Mouse (Mus musculus): ENCODE measurements around the gene Gm47289. TPM values are rescaled to one million over a fixed set of nuclear protein-coding genes. Genes with fewer than 3 reads are reported as not detected.
A peak's percentile ranks its signal among the peaks of the same experiment; 100 is the strongest.

Gm47289 gene
- polyA plus RNA-seq (2014; fragmentation: Nextera tagmentation; extraction: Ambion mirVana) = not detected in 2 replicates

- Histone ChIP-seq H3K4me2 (replicated peaks; ENCODE audit: low read depth, low read length) (no peak within 1 kb of the TSS), H3K27ac (ENCODE audit: low read depth, low read length) (no peak within 1 kb of the TSS), H3K4me3 (ENCODE audit: low read length) (no peak within 1 kb of the TSS), H3K9ac (ENCODE audit: low read depth, low read length) (no peak within 1 kb of the TSS), H3K9me3 (ENCODE audit: control insufficient read depth, low read length) (no peaks in the 10 kb centered on the region), H3K27me3 (ENCODE audit: control insufficient read depth, insufficient read depth, low read length) (no peaks in the 10 kb centered on the region), H3K36me3 (ENCODE audit: control insufficient read depth, insufficient read depth, low read length) (no peaks in the 10 kb centered on the region), H3K4me1 (ENCODE audit: control insufficient read depth, insufficient read depth, low read length) (no peaks in the 10 kb centered on the region)
- ATAC-seq (ENCODE audit: low FRiP score, low TSS enrichment) = no peak
- 48% methylated on average over 4 of the region's 4 CpGs for WGBS
Measured at GRCm38 (mm10) chr9:119158861-119159260, at the start of gene Gm47289. Gene Gm47289, plus strand, starts transcription at chr9:119159161.

GRCm38 (mm10) chr9:119109685-119110353 is 49.1 kb upstream of the Gm47289 start:
- Histone ChIP-seq H3K9ac (ENCODE audit: low read depth, low read length) (no peak overlapping the region), H3K27ac (ENCODE audit: low read depth, low read length) (no peak overlapping the region), H3K9me3 (ENCODE audit: control insufficient read depth, low read length) (no peaks in the 10 kb centered on the region), H3K4me3 (ENCODE audit: low read length) (no peak overlapping the region), H3K36me3 (ENCODE audit: control insufficient read depth, insufficient read depth, low read length) (no peaks in the 10 kb centered on the region), H3K4me1 (ENCODE audit: control insufficient read depth, insufficient read depth, low read length) (no peaks in the 10 kb centered on the region), H3K27me3 (ENCODE audit: control insufficient read depth, insufficient read depth, low read length) (no peaks in the 10 kb centered on the region), H3K4me2 (replicated peaks; ENCODE audit: low read depth, low read length) (no peak overlapping the region)
- WGBS = 70% methylated on average over 12 of the region's 12 CpGs
- no peak for ATAC-seq (ENCODE audit: low FRiP score, low TSS enrichment)

- H3K27me3 ChIP-seq (ENCODE audit: control insufficient read depth, insufficient read depth, low read length) = no peaks in the 10 kb centered on the region
- H3K4me2 ChIP-seq (replicated peaks; ENCODE audit: low read depth, low read length) = no peak overlapping the region
- ATAC-seq (ENCODE audit: low FRiP score, low TSS enrichment) = 0 out of 2 replicates have a peak, but pooled peaks have one; percentile 11
- no peak overlapping the region for H3K4me3 ChIP-seq (ENCODE audit: low read length)
- no peaks in the 10 kb centered on the region for H3K36me3 ChIP-seq (ENCODE audit: control insufficient read depth, insufficient read depth, low read length)
- no peaks in the 10 kb centered on the region for H3K4me1 ChIP-seq (ENCODE audit: control insufficient read depth, insufficient read depth, low read length)
- WGBS = 43% methylated on average over 3 of the region's 3 CpGs
- peak overlapping the region; percentile 32; the same call in 1 of the 2 replicates for H3K27ac ChIP-seq (ENCODE audit: low read depth, low read length)
- H3K9me3 ChIP-seq (ENCODE audit: control insufficient read depth, low read length) = no peaks in the 10 kb centered on the region
- H3K9ac ChIP-seq (ENCODE audit: low read depth, low read length) = no peak overlapping the region
Measured at GRCm38 (mm10) chr9:119110640-119111039, 48.3 kb upstream of the Gm47289 start.

DNA sequence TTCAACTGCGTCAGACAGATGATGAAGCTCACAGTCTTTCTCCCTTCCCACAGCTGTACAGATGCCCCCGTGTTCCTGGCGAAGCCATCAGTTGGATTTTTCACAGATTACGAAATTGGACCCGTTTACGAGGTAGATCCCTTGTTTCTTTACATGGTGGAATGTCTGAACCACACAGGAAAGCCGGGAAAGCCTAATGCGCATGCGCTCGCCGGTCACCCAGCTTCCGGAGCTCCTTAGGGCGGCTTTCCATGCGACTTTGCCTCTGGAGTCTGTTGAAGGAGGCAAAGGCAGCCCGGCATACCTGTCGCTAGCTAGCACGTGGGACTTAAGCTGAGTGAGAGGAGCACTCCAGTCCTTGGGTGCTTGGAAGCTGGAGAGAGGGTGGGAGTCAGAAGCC is 44.0 kb upstream of the Gm47289 start:
- ATAC-seq (ENCODE audit: low FRiP score, low TSS enrichment) = no peak
- peaks cover 5% of the 10 kb centered on the region; the same call in 1 of the 2 replicates for H3K4me1 ChIP-seq (ENCODE audit: control insufficient read depth, insufficient read depth, low read length)
- no peak overlapping the region for H3K4me3 ChIP-seq (ENCODE audit: low read length)
- no peak overlapping the region for H3K4me2 ChIP-seq (replicated peaks; ENCODE audit: low read depth, low read length)
- no peaks in the 10 kb centered on the region for H3K9me3 ChIP-seq (ENCODE audit: control insufficient read depth, low read length)
- no peak overlapping the region for H3K27ac ChIP-seq (ENCODE audit: low read depth, low read length)
- no peaks in the 10 kb centered on the region for H3K36me3 ChIP-seq (ENCODE audit: control insufficient read depth, insufficient read depth, low read length)
- 86% methylated on average over 17 of the region's 17 CpGs for WGBS
- no peak overlapping the region for H3K9ac ChIP-seq (ENCODE audit: low read depth, low read length)
- H3K27me3 ChIP-seq (ENCODE audit: control insufficient read depth, insufficient read depth, low read length) = no peaks in the 10 kb centered on the region

GRCm38 (mm10) chr9:119119409-119120167 is 39.4 kb upstream of the Gm47289 start:
- H3K36me3 ChIP-seq (ENCODE audit: control insufficient read depth, insufficient read depth, low read length) = no peaks in the 10 kb centered on the region
- no peaks in the 10 kb centered on the region for H3K27me3 ChIP-seq (ENCODE audit: control insufficient read depth, insufficient read depth, low read length)
- no peaks in the 10 kb centered on the region for H3K9me3 ChIP-seq (ENCODE audit: control insufficient read depth, low read length)
- 68% methylated on average over 19 of the region's 19 CpGs for WGBS
- H3K9ac ChIP-seq (ENCODE audit: low read depth, low read length) = no peak overlapping the region
- peaks cover 17% of the 10 kb centered on the region for H3K4me1 ChIP-seq (ENCODE audit: control insufficient read depth, insufficient read depth, low read length)
- H3K27ac ChIP-seq (ENCODE audit: low read depth, low read length) = peak overlapping the region; percentile 55; the same call in 1 of the 2 replicates
- no peak overlapping the region for H3K4me3 ChIP-seq (ENCODE audit: low read length)
- peak; percentile 77 for ATAC-seq (ENCODE audit: low FRiP score, low TSS enrichment)
- H3K4me2 ChIP-seq (replicated peaks; ENCODE audit: low read depth, low read length) = 0 out of 2 replicates have a peak overlapping the region, but pooled peaks have one; percentile 17

DNA sequence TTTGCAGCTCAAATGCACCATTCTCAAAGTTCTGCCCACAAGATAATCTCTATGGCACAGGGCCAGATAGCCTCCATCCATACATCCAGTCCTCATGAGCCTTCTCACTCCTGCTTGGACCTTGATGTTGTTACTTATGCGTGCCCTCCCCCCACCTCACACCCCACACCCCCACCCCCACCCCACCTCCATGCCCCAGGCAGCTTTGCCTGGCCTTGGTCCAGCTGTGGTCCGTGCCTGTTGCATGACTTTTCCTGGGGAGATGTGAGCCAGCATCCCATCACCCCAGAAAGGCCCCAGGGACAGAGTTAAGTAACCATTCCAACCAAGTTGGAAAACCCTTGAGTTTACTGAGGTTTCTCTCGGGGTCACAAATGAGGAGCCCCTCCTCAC is 38.8 kb upstream of the Gm47289 start:
- H3K27ac ChIP-seq (ENCODE audit: low read depth, low read length) = no peak overlapping the region

DNA sequence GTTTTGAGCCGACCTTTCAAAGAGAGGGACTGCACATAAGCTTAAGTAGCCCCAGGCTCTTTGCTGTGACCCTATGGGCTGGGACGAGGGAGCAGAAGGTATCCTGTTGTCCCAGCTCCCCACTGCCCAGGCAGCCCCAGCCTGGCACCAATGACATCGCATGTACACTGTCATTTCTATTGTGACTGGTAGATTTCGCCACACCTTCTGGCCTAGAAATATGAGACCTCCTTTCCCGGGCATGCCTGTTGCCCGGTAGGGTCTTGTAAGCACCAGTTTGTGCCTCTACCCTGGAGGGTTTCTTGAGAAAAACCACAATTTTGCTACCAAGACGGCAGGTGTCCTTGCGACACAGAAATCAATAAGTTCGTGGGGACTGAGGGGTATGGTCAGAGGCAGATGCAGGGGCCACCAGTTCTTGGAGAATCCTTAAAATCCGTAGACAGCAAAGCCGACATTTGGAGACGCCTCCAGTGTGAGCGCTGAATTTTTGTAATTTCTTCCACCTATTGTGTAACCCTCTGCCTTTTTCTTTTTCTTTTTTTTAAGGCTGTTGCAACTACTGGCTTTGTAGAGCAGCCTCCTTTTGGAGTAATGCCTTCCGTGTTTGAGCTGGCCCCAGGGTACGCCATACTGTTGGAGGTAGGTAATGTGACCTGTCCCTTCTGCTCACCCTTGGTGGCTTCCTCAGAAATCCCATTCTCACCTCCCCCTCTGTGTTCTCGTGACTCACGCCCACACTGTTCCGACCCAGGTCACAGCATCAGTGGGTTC is 36.2 kb upstream of the Gm47289 start:
- Histone ChIP-seq H3K27ac (ENCODE audit: low read depth, low read length) (no peak overlapping the region), H3K4me2 (replicated peaks; ENCODE audit: low read depth, low read length) (no peak overlapping the region)

More for the DNA sequence above, 38.8 kb upstream of the Gm47289 start:
- H3K36me3 ChIP-seq (ENCODE audit: control insufficient read depth, insufficient read depth, low read length) = no peaks in the 10 kb centered on the region
- no peaks in the 10 kb centered on the region for H3K27me3 ChIP-seq (ENCODE audit: control insufficient read depth, insufficient read depth, low read length)
- ATAC-seq (ENCODE audit: low FRiP score, low TSS enrichment) = no peak
- H3K9ac ChIP-seq (ENCODE audit: low read depth, low read length) = no peak overlapping the region
- whole genome bisulfite sequencing = 53% methylated on average over 3 of the region's 3 CpGs
- H3K4me3 ChIP-seq (ENCODE audit: low read length) = no peak overlapping the region
- H3K9me3 ChIP-seq (ENCODE audit: control insufficient read depth, low read length) = no peaks in the 10 kb centered on the region
- H3K4me1 ChIP-seq (ENCODE audit: control insufficient read depth, insufficient read depth, low read length) = peaks cover 17% of the 10 kb centered on the region
- H3K4me2 ChIP-seq (replicated peaks; ENCODE audit: low read depth, low read length) = 0 out of 2 replicates have a peak overlapping the region, but pooled peaks have one; percentile 5

GRCm38 (mm10) chr9:119128436-119129181 is 30.4 kb upstream of the Gm47289 start:
- no peaks in the 10 kb centered on the region for H3K36me3 ChIP-seq (ENCODE audit: control insufficient read depth, insufficient read depth, low read length)
- no peak overlapping the region for H3K4me2 ChIP-seq (replicated peaks; ENCODE audit: low read depth, low read length)
- 0 out of 2 replicates have a peak, but pooled peaks cover 4% of the 10 kb centered on the region for H3K4me1 ChIP-seq (ENCODE audit: control insufficient read depth, insufficient read depth, low read length)
- 0 out of 2 replicates have a peak, but pooled peaks have one; percentile 18 for ATAC-seq (ENCODE audit: low FRiP score, low TSS enrichment)
- H3K9me3 ChIP-seq (ENCODE audit: control insufficient read depth, low read length) = no peaks in the 10 kb centered on the region
- 87% methylated on average over 12 of the region's 12 CpGs for WGBS
- H3K9ac ChIP-seq (ENCODE audit: low read depth, low read length) = no peak overlapping the region
- H3K4me3 ChIP-seq (ENCODE audit: low read length) = no peak overlapping the region
- no peak overlapping the region for H3K27ac ChIP-seq (ENCODE audit: low read depth, low read length)
- no peaks in the 10 kb centered on the region for H3K27me3 ChIP-seq (ENCODE audit: control insufficient read depth, insufficient read depth, low read length)

More for the DNA sequence above, 36.2 kb upstream of the Gm47289 start:
- H3K27me3 ChIP-seq (ENCODE audit: control insufficient read depth, insufficient read depth, low read length) = no peaks in the 10 kb centered on the region
- no peak for ATAC-seq (ENCODE audit: low FRiP score, low TSS enrichment)
- no peak overlapping the region for H3K9ac ChIP-seq (ENCODE audit: low read depth, low read length)
- 78% methylated on average over 18 of the region's 18 CpGs for WGBS
- no peak overlapping the region for H3K4me3 ChIP-seq (ENCODE audit: low read length)
- H3K36me3 ChIP-seq (ENCODE audit: control insufficient read depth, insufficient read depth, low read length) = no peaks in the 10 kb centered on the region
- peaks cover 17% of the 10 kb centered on the region for H3K4me1 ChIP-seq (ENCODE audit: control insufficient read depth, insufficient read depth, low read length)
- H3K9me3 ChIP-seq (ENCODE audit: control insufficient read depth, low read length) = no peaks in the 10 kb centered on the region

Data from kidney, embryonic 14.5 days (tissue).